Comparison of ENCODE assay signal across 13 mouse cellular contexts in the genomic region with DNA sequence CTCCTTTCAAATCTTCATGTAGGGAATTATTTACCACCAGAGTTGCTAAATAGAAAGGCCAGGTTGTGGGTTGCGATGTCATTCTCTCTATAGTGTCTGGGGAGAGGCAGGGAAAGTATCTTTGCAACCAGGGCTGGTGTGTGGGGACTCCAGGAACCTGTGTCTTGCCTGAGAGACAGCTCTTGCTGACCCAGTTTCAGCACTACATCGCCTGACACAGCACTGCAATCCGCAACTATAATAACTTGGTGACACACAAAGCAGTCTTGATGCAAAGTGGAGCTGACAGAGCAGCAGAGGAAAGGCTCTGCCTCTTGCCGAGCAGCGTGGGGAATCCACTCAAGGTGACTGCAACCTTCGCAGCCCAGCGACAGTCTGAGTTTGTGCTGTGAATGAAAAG. TPM values are rescaled to one million over a fixed set of nuclear protein-coding genes. Genes with fewer than 3 reads are reported as not detected.
DNase-seq lines count a peak whose midpoint lies in the region; ATAC-seq lines count a peak whose summit lies in the region.
"Had no signal": no experiment of that assay in that cellular context is flagged by ENCODE, and none has a peak within 500 bp of the region (broad histone marks: within the 10 kb centered on the region; RNA-seq: fewer than 3 reads in every experiment).

No protein-coding gene starts in this region.

- no peaks in the 10 kb centered on the region for H3K27me3 ChIP-seq in embryonic facial prominence, embryonic 11.5 days (ENCODE audit: control insufficient read depth, insufficient read depth, low read length)
- H3K27me3 ChIP-seq: kidney, embryonic 15.5 days had no signal

- H3K4me3 ChIP-seq in embryonic facial prominence, embryonic 11.5 days (ENCODE audit: low read depth, low read length), result no peak overlapping the region
- H3K4me3 ChIP-seq: kidney, embryonic 15.5 days; myocyte had no signal

- no peak overlapping the region for H3K9ac ChIP-seq in embryonic facial prominence, embryonic 11.5 days (replicated peaks; ENCODE audit: low read length)
- H3K9ac ChIP-seq: kidney, embryonic 15.5 days had no signal

- no peaks in the 10 kb centered on the region for H3K9me3 ChIP-seq in embryonic facial prominence, embryonic 11.5 days (replicated peaks; ENCODE audit: control insufficient read depth, low read length)
- H3K9me3 ChIP-seq: kidney, embryonic 15.5 days had no signal

- H3K4me2 ChIP-seq in embryonic facial prominence, embryonic 11.5 days (ENCODE audit: low read depth, low read length), result no peak overlapping the region
- H3K4me2 ChIP-seq: kidney, embryonic 15.5 days; liver, embryonic 11.5 days had no signal

- H3K36me3 ChIP-seq in embryonic facial prominence, embryonic 11.5 days (replicated peaks; ENCODE audit: control insufficient read depth, insufficient read depth, low read depth, low read length), result no peaks in the 10 kb centered on the region
- H3K36me3 ChIP-seq: kidney, embryonic 15.5 days had no signal

- no peak for ATAC-seq in embryonic facial prominence, embryonic 11.5 days (replicated peaks; ENCODE audit: insufficient number of reproducible peaks, low FRiP score, low TSS enrichment, low read depth)
- no peak for ATAC-seq in megakaryocyte, adult 5-6 weeks (ENCODE audit: poor library complexity, severe bottlenecking)

- intact Hi-C loops in left cerebral cortex, postnatal 4 days (cut with DNase I), result no loop called here
- intact Hi-C loops in left cerebral cortex, postnatal 36 days (cut with DNase I), result no loop called here

- H3K4me1 ChIP-seq in embryonic facial prominence, embryonic 11.5 days (ENCODE audit: control insufficient read depth, insufficient read depth, low read length), result no peaks in the 10 kb centered on the region

- peak; percentile 7 for DNase-seq in cerebellum, adult 8-10 months
- DNase-seq in cerebellum, adult 11 months, result no peak
- peak; percentile 24 for DNase-seq in left cerebral cortex, postnatal 4 days
- no peak for DNase-seq in left cerebral cortex, postnatal 36 days (ENCODE audit: low spot score in 2 of 2)
- peak; percentile 2 for DNase-seq in embryonic facial prominence, embryonic 11.5 days (ENCODE audit: low spot score)
- DNase-seq in retina, postnatal 7 days (ENCODE audit: low read depth, low spot score), result peak; percentile 50
- DNase-seq in urinary bladder, postnatal 25 days (ENCODE audit: low spot score), result no peak
- DNase-seq: B cell, adult 2 months had no signal

- H3K27ac ChIP-seq in embryonic facial prominence, embryonic 11.5 days (replicated peaks; ENCODE audit: low read depth, low read length), result no peak overlapping the region
- H3K27ac ChIP-seq: kidney, embryonic 15.5 days had no signal

- 53% methylated on average over 7 of the region's 7 CpGs for WGBS in embryonic facial prominence, embryonic 11.5 days

RNA-seq across cellular contexts. Expression of a gene that starts 42.5 kb away (rescaled TPM):
- 1 to 10 TPM; 1.1 to 1.8 TPM for total RNA-seq in left cerebral cortex, postnatal 4 days (2021)
- total RNA-seq in left cerebral cortex, postnatal 36 days (2021), result 1 to 10 TPM; 2.1 to 2.4 TPM
- polyA plus RNA-seq in embryonic facial prominence, embryonic 11.5 days (2014; fragmentation: Nextera tagmentation; extraction: Ambion mirVana), result 0.90 and 0.98 TPM in 2 replicates
- total RNA-seq in megakaryocyte, adult 5-6 weeks (2015), result 21.8 and 22.9 TPM in 2 replicates
- 18.2 and 27.0 TPM in 2 replicates for total RNA-seq in megakaryocyte, adult 5-6 weeks (2017)
- total RNA-seq: MEL had no signal

Comparison
In these comparisons a context has a peak if more than half of its experiments do, and no peak if none do; other contexts are left out.
1. DNase-seq: peak in cerebellum, adult 8-10 months (single experiment), left cerebral cortex, postnatal 4 days (single experiment), embryonic facial prominence, embryonic 11.5 days (single experiment) and retina, postnatal 7 days (single experiment); none in cerebellum, adult 11 months (single experiment), left cerebral cortex, postnatal 36 days (0 of 2) and urinary bladder, postnatal 25 days (single experiment).
2. RNA of a gene that starts 42.5 kb away (total RNA-seq): 18.2 to 27.0 TPM in megakaryocyte, adult 5-6 weeks; 2.1 to 2.4 TPM in left cerebral cortex, postnatal 36 days and 1.1 to 1.8 TPM in left cerebral cortex, postnatal 4 days; every median in the first group is over 4 times any median in the second.